ENCODE assay signal across 8 mouse cellular contexts in genomic region chr12:113014561-113015556, GRCm38 (mm10). TPM values are rescaled to one million over a fixed set of nuclear protein-coding genes. Genes with fewer than 3 reads are reported as not detected.
DNase-seq lines count a peak whose midpoint lies in the region; ATAC-seq and TF ChIP-seq lines count a peak whose summit lies in the region.

No protein-coding gene starts in this region.

- peak overlapping the region; percentile 88 for H3K4me3 ChIP-seq in intestine, embryonic 16.5 days (ENCODE audit: low read length)
- H3K4me3 ChIP-seq in liver, embryonic 15.5 days (replicated peaks): peak overlapping the region; percentile 95
- peak overlapping the region; percentile 54 for H3K4me3 ChIP-seq in myocyte
- peak overlapping the region; percentile 96 for H3K4me3 ChIP-seq in testis, adult 2 months (ENCODE audit: control insufficient read depth, low read depth, low read length)

- H3K4me1 ChIP-seq in intestine, embryonic 16.5 days (ENCODE audit: control insufficient read depth, insufficient read depth, low read length): peaks cover 43% of the 10 kb centered on the region
- peaks cover 68% of the 10 kb centered on the region for H3K4me1 ChIP-seq in liver, embryonic 15.5 days (replicated peaks)
- peaks cover 19% of the 10 kb centered on the region for H3K4me1 ChIP-seq in testis, adult 2 months (ENCODE audit: control insufficient read depth, insufficient read depth, low read length)

- H3K9me3 ChIP-seq in intestine, embryonic 16.5 days (ENCODE audit: control insufficient read depth, low read length): no peaks in the 10 kb centered on the region
- no peaks in the 10 kb centered on the region for H3K9me3 ChIP-seq in liver, embryonic 15.5 days (replicated peaks)

- 0 out of 2 replicates have a peak, but pooled peaks have one; percentile 2 for TF ChIP-seq CTCF in testis, adult 2 months (IDR thresholded peaks at IDR 0.05; ENCODE audit: control insufficient read depth, insufficient read depth, insufficient replicate concordance, low read depth, low read length)

- H3K4me2 ChIP-seq in intestine, embryonic 16.5 days (ENCODE audit: low read depth, low read length): peak overlapping the region; percentile 86
- peak overlapping the region; percentile 99 for H3K4me2 ChIP-seq in liver, embryonic 15.5 days
- peak overlapping the region; percentile 88 for H3K4me2 ChIP-seq in myocyte (ENCODE audit: low read depth)

- peak overlapping the region; percentile 80 for H3K27ac ChIP-seq in intestine, embryonic 16.5 days (ENCODE audit: low read length)
- peak overlapping the region; percentile 87 for H3K27ac ChIP-seq in liver, embryonic 15.5 days (replicated peaks)
- peak overlapping the region; percentile 81 for H3K27ac ChIP-seq in testis, adult 2 months (ENCODE audit: control insufficient read depth, insufficient read depth, low read depth, low read length)

- H3K79me2 ChIP-seq in myocyte (ENCODE audit: control insufficient read depth, insufficient read depth): peaks cover 54% of the 10 kb centered on the region

- peak; percentile 61 for ATAC-seq in common myeloid progenitor, adult 5-6 weeks (replicated peaks; ENCODE audit: low read depth, poor library complexity, severe bottlenecking)
- peak; percentile 50 for ATAC-seq in intestine, embryonic 16.5 days
- ATAC-seq in liver, embryonic 15.5 days (ENCODE audit: insufficient read depth): peak; percentile 58

- under 1% methylated on average over 48 of the region's 64 CpGs for WGBS in intestine, embryonic 16.5 days
- WGBS in liver, embryonic 15.5 days (ENCODE audit: insufficient replicate concordance): under 1% methylated on average over 64 of the region's 64 CpGs

- H3K27me3 ChIP-seq in intestine, embryonic 16.5 days (replicated peaks; ENCODE audit: control insufficient read depth, insufficient read depth, low read length): no peaks in the 10 kb centered on the region
- no peaks in the 10 kb centered on the region for H3K27me3 ChIP-seq in liver, embryonic 15.5 days
- H3K27me3 ChIP-seq in myocyte (ENCODE audit: control insufficient read depth, insufficient read depth, insufficient read length): no peaks in the 10 kb centered on the region
- H3K27me3 ChIP-seq in testis, adult 2 months (ENCODE audit: control insufficient read depth, insufficient read depth, low read length): no peaks in the 10 kb centered on the region

- DNase-seq in urinary bladder, adult 2 months (ENCODE audit: low spot score): peak; percentile 69
- no peak for DNase-seq in urinary bladder, postnatal 10 days (ENCODE audit: low spot score)
- DNase-seq in gastrocnemius, postnatal 25 days: peak; percentile 39

- no peaks in the 10 kb centered on the region for H3K36me3 ChIP-seq in intestine, embryonic 16.5 days (ENCODE audit: control insufficient read depth, insufficient read depth, low read length)
- H3K36me3 ChIP-seq in liver, embryonic 15.5 days (replicated peaks): no peaks in the 10 kb centered on the region
- no peaks in the 10 kb centered on the region for H3K36me3 ChIP-seq in myocyte (ENCODE audit: control insufficient read depth, insufficient read depth)
- H3K36me3 ChIP-seq in testis, adult 2 months (ENCODE audit: control insufficient read depth, insufficient read depth, low read length): no peaks in the 10 kb centered on the region

- peak; percentile 56 for TF ChIP-seq POLR2A in myocyte (IDR thresholded peaks at IDR 0.05; ENCODE audit: insufficient read length, low read depth)
- no peak; the same call in 1 of the 2 replicates for TF ChIP-seq POLR2A in testis, adult 2 months (IDR thresholded peaks at IDR 0.05; ENCODE audit: control insufficient read depth, low read depth, low read length)

- peak overlapping the region; percentile 95 for H3ac ChIP-seq in myocyte (ENCODE audit: control insufficient read depth, insufficient read length)

- peak overlapping the region; percentile 89 for H3K9ac ChIP-seq in intestine, embryonic 16.5 days (ENCODE audit: low read depth, low read length)
- peak overlapping the region; percentile 93 for H3K9ac ChIP-seq in liver, embryonic 15.5 days

TF ChIP-seq in myocyte, 11 proteins besides CTCF, POLR2A, EP300 and RAD21:
- peak; percentile 31 for TF ChIP-seq POLR2AphosphoS2 (IDR thresholded peaks at IDR 0.05; ENCODE audit: insufficient read length, low read depth)
- peak in 1 of 3 experiments; percentile 21 for TF ChIP-seq MYOG (IDR thresholded peaks at IDR 0.05; ENCODE audit: control insufficient read depth in 1 of 3, insufficient read depth in 1 of 3, insufficient read length in 2 of 3, low read depth in 2 of 3)
- no peak for TF ChIP-seq SRF (IDR thresholded peaks at IDR 0.05; ENCODE audit: control insufficient read depth, insufficient read length, low read depth)
- TF ChIP-seq MYOD1 (IDR thresholded peaks at IDR 0.05; ENCODE audit: control insufficient read depth in 1 of 3, insufficient read length in 2 of 3, low read depth in 2 of 3): peak in 2 of 3 experiments; percentile 3 to 48

RNA-seq across cellular contexts. Expression of gene Pacs2, which starts 0.6 kb away (rescaled TPM):
- polyA plus RNA-seq in urinary bladder, adult 2 months (2012; rRNA removed): 38.9 and 40.9 TPM in 2 replicates
- total RNA-seq in common myeloid progenitor, adult 5-6 weeks (2017): 15.5 and 15.9 TPM in 2 replicates
- total RNA-seq in gastrocnemius, postnatal 25 days (2021): 10 to 100 TPM; 34.7 to 38.5 TPM
- polyA plus RNA-seq in intestine, embryonic 16.5 days (2015; fragmentation: Nextera tagmentation; extraction: Ambion mirVana): 7.3 and 9.8 TPM in 2 replicates
- 6.1 and 6.7 TPM in 2 replicates for polyA plus RNA-seq in liver, embryonic 15.5 days (2015; fragmentation: Nextera tagmentation; extraction: Ambion mirVana)
- 89.3 TPM for polyA plus RNA-seq in myocyte (2012; fragmentation: generic; extraction: Trizol)
- polyA plus RNA-seq in testis, adult 2 months (2012; rRNA removed): 216 and 228 TPM in 2 replicates

RNA-seq across cellular contexts. Expression of gene Brf1, which starts 14.4 kb away (rescaled TPM):
- polyA plus RNA-seq in urinary bladder, adult 2 months (2012; rRNA removed): 69.1 and 82.7 TPM in 2 replicates
- total RNA-seq in common myeloid progenitor, adult 5-6 weeks (2017): 52.4 and 55.2 TPM in 2 replicates
- total RNA-seq in gastrocnemius, postnatal 25 days (2021): 10 to 100 TPM; 19.3 to 19.4 TPM
- 36.5 and 41.6 TPM in 2 replicates for polyA plus RNA-seq in intestine, embryonic 16.5 days (2015; fragmentation: Nextera tagmentation; extraction: Ambion mirVana)
- 26.3 and 29.2 TPM in 2 replicates for polyA plus RNA-seq in liver, embryonic 15.5 days (2015; fragmentation: Nextera tagmentation; extraction: Ambion mirVana)
- 27.9 TPM for polyA plus RNA-seq in myocyte (2012; fragmentation: generic; extraction: Trizol)
- polyA plus RNA-seq in testis, adult 2 months (2012; rRNA removed): 67.1 and 67.8 TPM in 2 replicates

RNA-seq across cellular contexts. Expression of gene Btbd6, which starts 38.6 kb away (rescaled TPM):
- polyA plus RNA-seq in urinary bladder, adult 2 months (2012; rRNA removed): 23.9 and 26.8 TPM in 2 replicates
- 3.2 and 7.4 TPM in 2 replicates for total RNA-seq in common myeloid progenitor, adult 5-6 weeks (2017)
- total RNA-seq in gastrocnemius, postnatal 25 days (2021): 10 to 100 TPM; 12.6 to 13.1 TPM
- polyA plus RNA-seq in intestine, embryonic 16.5 days (2015; fragmentation: Nextera tagmentation; extraction: Ambion mirVana): 20.2 and 20.9 TPM in 2 replicates
- 5.5 and 5.8 TPM in 2 replicates for polyA plus RNA-seq in liver, embryonic 15.5 days (2015; fragmentation: Nextera tagmentation; extraction: Ambion mirVana)
- 16.3 TPM for polyA plus RNA-seq in myocyte (2012; fragmentation: generic; extraction: Trizol)
- 5.5 and 7.5 TPM in 2 replicates for polyA plus RNA-seq in testis, adult 2 months (2012; rRNA removed)

RNA-seq across cellular contexts. Expression of gene Tex22, which starts 59.4 kb away (rescaled TPM):
- polyA plus RNA-seq in urinary bladder, adult 2 months (2012; rRNA removed): not detected in 2 replicates
- not detected in 2 replicates for total RNA-seq in common myeloid progenitor, adult 5-6 weeks (2017)
- total RNA-seq in gastrocnemius, postnatal 25 days (2021): not detected
- polyA plus RNA-seq in intestine, embryonic 16.5 days (2015; fragmentation: Nextera tagmentation; extraction: Ambion mirVana): not detected in 2 replicates
- not detected in 2 replicates for polyA plus RNA-seq in liver, embryonic 15.5 days (2015; fragmentation: Nextera tagmentation; extraction: Ambion mirVana)
- 0.11 TPM for polyA plus RNA-seq in myocyte (2012; fragmentation: generic; extraction: Trizol)
- polyA plus RNA-seq in testis, adult 2 months (2012; rRNA removed): 451 and 544 TPM in 2 replicates
